Mouse (Mus musculus): ENCODE data around the gene Trpv2. TPM values are rescaled to one million over a fixed set of nuclear protein-coding genes. Genes with fewer than 3 reads are reported as not detected.

The Trpv2 gene
- total and polyA plus RNA-seq, 3 experiments, result 30.0 to 30.4 TPM; not detected in 1

GRCm38 (mm10) chr11:62583031-62583430, 8.7 kb downstream of the Trpv2 start:
- no peaks in the 10 kb centered on the region for H3K27me3 ChIP-seq (ENCODE audit: control insufficient read depth in 1 of 2, insufficient read depth in 2 of 2, low read length in 2 of 2)
- no peak for TF ChIP-seq POLR2AphosphoS2 (IDR thresholded peaks at IDR 0.05; ENCODE audit: low read length)
- no peak for TF ChIP-seq CHD2 (IDR thresholded peaks at IDR 0.05; ENCODE audit: low read length)
- no peak for TF ChIP-seq SMC3 (IDR thresholded peaks at IDR 0.05; ENCODE audit: low read depth, low read length)
- no peak for TF ChIP-seq MYB (IDR thresholded peaks at IDR 0.05; ENCODE audit: low read depth, low read length)
- TF ChIP-seq CTCF (IDR thresholded peaks at IDR 0.05 in 2 of 3, conservative IDR thresholded peaks at IDR 0.05 in 1 of 3; ENCODE audit: control insufficient read depth in 1 of 3, insufficient read depth in 1 of 3, low read depth in 2 of 3, low read length in 3 of 3, poor library complexity in 1 of 3, severe bottlenecking in 1 of 3), result no peak
- TF ChIP-seq ZNF384 (IDR thresholded peaks at IDR 0.05; ENCODE audit: low read depth, low read length), result no peak
- no peak for TF ChIP-seq JUND (IDR thresholded peaks at IDR 0.05; ENCODE audit: low read depth, low read length)
- no peak for TF ChIP-seq ZC3H11A (IDR thresholded peaks at IDR 0.05; ENCODE audit: low read depth, low read length)
- TF ChIP-seq MYC (IDR thresholded peaks at IDR 0.05; ENCODE audit: low read depth, low read length), result no peak
- no peak for TF ChIP-seq NELFE (IDR thresholded peaks at IDR 0.05; ENCODE audit: low read depth, low read length)
- TF ChIP-seq TBP (IDR thresholded peaks at IDR 0.05; ENCODE audit: low read depth, low read length), result no peak
- no peak for TF ChIP-seq GABPA (IDR thresholded peaks at IDR 0.05; ENCODE audit: low read depth, low read length)
- no peak for TF ChIP-seq ZKSCAN1 (IDR thresholded peaks at IDR 0.05; ENCODE audit: low read depth, low read length)
- no peak for TF ChIP-seq MEF2A (IDR thresholded peaks at IDR 0.05; ENCODE audit: extremely low read depth, insufficient replicate concordance, low read depth, low read length, poor library complexity, severe bottlenecking)
- no peak for TF ChIP-seq TCF12 (IDR thresholded peaks at IDR 0.05; ENCODE audit: low read depth, low read length)
- H3K4me1 ChIP-seq (ENCODE audit: control insufficient read depth in 1 of 2, insufficient read depth in 2 of 2, low read length in 2 of 2), result no peaks in the 10 kb centered on the region
- H3K9me3 ChIP-seq (replicated peaks; ENCODE audit: insufficient read depth, low read length), result no peaks in the 10 kb centered on the region
- no peak overlapping the region for H3K9ac ChIP-seq (ENCODE audit: control insufficient read depth, low read depth, low read length, poor library complexity, severe bottlenecking)
- no peak overlapping the region for H3K4me3 ChIP-seq (ENCODE audit: control insufficient read depth in 1 of 2, insufficient read depth in 1 of 2, low read depth in 2 of 2, low read length in 2 of 2)
- DNase-seq (ENCODE audit: low read depth, low spot score), result no peak
- no peak overlapping the region for H3K27ac ChIP-seq (ENCODE audit: control insufficient read depth, low read depth, low read length)
- no peaks in the 10 kb centered on the region for H3K79me2 ChIP-seq (ENCODE audit: control insufficient read depth, insufficient read depth, low read length, poor library complexity)
- H3K36me3 ChIP-seq (ENCODE audit: control insufficient read depth in 1 of 2, insufficient read depth in 2 of 2, low read length in 2 of 2), result peaks cover 0 to 3% of the 10 kb centered on the region in 2 experiments; a peak in 3 of 4 replicates

DNA sequence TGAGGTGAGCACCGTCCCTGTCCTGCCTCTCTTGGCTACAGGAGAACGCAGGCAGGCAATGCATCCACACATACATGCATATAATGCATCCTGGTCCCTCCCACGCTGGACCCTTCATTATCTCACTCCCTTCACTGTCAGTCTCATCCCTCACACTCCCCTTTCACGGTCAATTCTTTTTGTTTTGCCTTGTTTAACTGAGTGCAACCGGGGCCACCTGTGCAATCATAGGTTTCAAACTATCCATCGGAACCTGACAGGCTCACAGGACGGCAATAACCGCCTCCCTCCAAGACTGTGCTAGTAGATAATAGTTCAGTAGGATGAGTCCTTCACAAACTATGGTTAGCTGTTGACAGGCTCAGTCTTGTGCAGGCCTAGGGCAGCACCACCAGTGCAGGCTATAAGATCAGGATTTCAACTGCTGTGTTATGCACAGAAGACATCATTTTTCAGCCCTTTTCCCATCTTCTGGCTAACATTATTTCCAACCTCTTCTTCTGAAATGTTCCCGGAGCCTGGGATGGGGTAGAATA, 10.5 kb downstream of the Trpv2 start:
- DNase-seq (ENCODE audit: low read depth, low spot score), result no peak
- Histone ChIP-seq H3K36me3 (ENCODE audit: control insufficient read depth in 1 of 2, insufficient read depth in 2 of 2, low read length in 2 of 2) (peaks cover 0 to 3% of the 10 kb centered on the region in 2 experiments; a peak in 3 of 4 replicates), H3K27ac (ENCODE audit: control insufficient read depth, low read depth, low read length) (no peak overlapping the region), H3K79me2 (ENCODE audit: control insufficient read depth, insufficient read depth, low read length, poor library complexity) (no peaks in the 10 kb centered on the region), H3K27me3 (ENCODE audit: control insufficient read depth in 1 of 2, insufficient read depth in 2 of 2, low read length in 2 of 2) (no peaks in the 10 kb centered on the region), H3K9me3 (replicated peaks; ENCODE audit: insufficient read depth, low read length) (no peaks in the 10 kb centered on the region), H3K4me1 (ENCODE audit: control insufficient read depth in 1 of 2, insufficient read depth in 2 of 2, low read length in 2 of 2) (no peaks in the 10 kb centered on the region), H3K4me3 (ENCODE audit: control insufficient read depth in 1 of 2, insufficient read depth in 1 of 2, low read depth in 2 of 2, low read length in 2 of 2) (no peak overlapping the region), H3K9ac (ENCODE audit: control insufficient read depth, low read depth, low read length, poor library complexity, severe bottlenecking) (no peak overlapping the region)
- TF ChIP-seq RCOR1 (IDR thresholded peaks at IDR 0.05; ENCODE audit: low read depth, low read length), result no peak
- TF ChIP-seq TBP (IDR thresholded peaks at IDR 0.05; ENCODE audit: low read depth, low read length), result no peak
- TF ChIP-seq USF1 (IDR thresholded peaks at IDR 0.05; ENCODE audit: low read depth, low read length), result no peak
- TF ChIP-seq MYC (IDR thresholded peaks at IDR 0.05; ENCODE audit: low read depth, low read length), result no peak
- TF ChIP-seq ZC3H11A (IDR thresholded peaks at IDR 0.05; ENCODE audit: low read depth, low read length), result no peak
- no peak for TF ChIP-seq E2F4 (IDR thresholded peaks at IDR 0.05; ENCODE audit: borderline replicate concordance, low read depth, low read length)
- no peak for TF ChIP-seq ZKSCAN1 (IDR thresholded peaks at IDR 0.05; ENCODE audit: low read depth, low read length)
- TF ChIP-seq NELFE (IDR thresholded peaks at IDR 0.05; ENCODE audit: low read depth, low read length), result no peak
- no peak for TF ChIP-seq UBTF (IDR thresholded peaks at IDR 0.05; ENCODE audit: borderline replicate concordance, insufficient read depth, low read depth, low read length)
- TF ChIP-seq CHD2 (IDR thresholded peaks at IDR 0.05; ENCODE audit: low read length), result no peak

Measured in MEL (cell line).